Mouse (Mus musculus): ENCODE measurements around the gene Tcp11l2.

DNA sequence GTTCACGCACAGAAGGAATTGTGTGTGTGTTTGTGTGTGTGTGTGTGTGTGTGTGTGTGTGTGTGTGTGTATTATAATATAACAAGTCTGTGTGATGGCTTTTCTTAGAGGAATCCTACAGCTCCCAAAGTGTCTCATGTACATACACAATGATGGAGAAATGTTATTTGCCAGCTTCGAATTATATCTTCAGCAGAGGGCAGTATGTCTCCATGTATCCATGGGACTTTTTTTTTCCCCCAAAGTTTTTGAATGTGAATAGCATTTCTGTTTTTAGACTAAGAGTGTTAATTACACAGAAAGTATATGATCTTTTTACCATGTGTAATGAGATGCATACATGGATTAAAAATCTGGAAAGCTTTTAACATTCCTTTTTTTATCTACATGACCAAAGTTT, 65.2 kb downstream of the Tcp11l2 start:
- no peak for TF ChIP-seq TBP (IDR thresholded peaks at IDR 0.05; ENCODE audit: low read depth, low read length)
- no peak for TF ChIP-seq NELFE (IDR thresholded peaks at IDR 0.05; ENCODE audit: low read depth, low read length)
- TF ChIP-seq GATA1 (IDR thresholded peaks at IDR 0.05; ENCODE audit: low read depth, low read length), result no peak
- TF ChIP-seq CTCF (IDR thresholded peaks at IDR 0.05 in 2 of 3, conservative IDR thresholded peaks at IDR 0.05 in 1 of 3; ENCODE audit: control insufficient read depth in 1 of 3, insufficient read depth in 1 of 3, low read depth in 2 of 3, low read length in 3 of 3, poor library complexity in 1 of 3, severe bottlenecking in 1 of 3), result no peak; a peak in 1 of 6 replicates
- TF ChIP-seq POLR2AphosphoS2 (IDR thresholded peaks at IDR 0.05; ENCODE audit: low read length), result no peak

Measured in MEL (cell line).